Mouse (Mus musculus) ovary, adult 18-20 months (tissue): ENCODE measurements around the gene Lrba.

ENCODE experiments used
- DNase-seq: peaks from one replicate; pipeline ENCODE4 v3.0.0; 2022; ENCODE audit warnings: low spot score, mixed read lengths

The Lrba gene

DNA sequence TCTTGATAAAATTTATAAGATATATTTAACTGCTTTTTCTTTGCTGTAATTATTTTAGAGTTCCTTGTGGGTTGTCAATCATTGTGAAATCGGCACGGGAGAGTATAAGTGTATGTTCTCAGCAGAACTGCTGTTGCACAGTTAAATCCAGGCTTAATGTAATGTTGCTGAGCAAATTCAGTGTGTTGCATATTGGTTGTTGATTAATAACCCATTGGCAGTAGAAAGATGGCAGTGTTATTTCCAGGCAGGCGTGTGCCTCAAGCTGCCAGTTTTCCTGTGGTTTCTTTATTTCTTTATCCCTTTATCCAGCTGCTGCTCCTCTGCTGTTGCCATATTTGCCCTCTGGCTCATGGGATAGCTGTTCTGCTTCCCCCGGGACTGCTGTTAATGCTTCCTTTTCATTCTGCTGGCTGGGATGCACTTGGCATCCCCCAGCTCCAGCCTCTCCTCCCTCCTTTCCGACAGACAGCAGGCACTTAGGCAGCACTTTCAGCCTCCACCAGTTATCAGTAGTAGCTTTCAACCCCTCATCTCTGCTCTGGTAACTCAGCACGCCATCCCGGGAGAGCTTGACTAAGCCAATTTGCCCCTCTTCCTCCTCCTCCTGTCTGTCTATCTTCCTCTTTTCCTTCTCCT is 463.2 kb downstream of the Lrba start:
- no peak for DNase-seq

DNA sequence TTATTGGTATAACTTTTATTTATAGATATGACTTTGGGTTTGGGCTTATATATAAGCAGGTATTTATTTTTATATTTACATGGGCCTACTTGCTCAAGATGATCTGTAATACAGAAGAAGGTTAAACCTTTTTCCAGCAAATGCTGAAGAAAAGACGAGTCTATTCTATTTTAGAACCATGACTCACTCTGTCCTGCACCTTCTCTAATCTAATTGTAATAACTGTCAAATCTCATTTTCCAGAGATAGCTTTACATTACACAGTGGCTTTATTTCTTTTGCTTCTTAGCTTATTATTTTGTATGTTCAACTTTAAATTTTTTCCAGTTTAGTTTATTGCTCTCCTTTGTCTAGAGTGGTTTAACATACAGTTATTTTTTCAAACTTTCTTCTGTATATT is 464.0 kb downstream of the Lrba start:
- DNase-seq: no peak

DNA sequence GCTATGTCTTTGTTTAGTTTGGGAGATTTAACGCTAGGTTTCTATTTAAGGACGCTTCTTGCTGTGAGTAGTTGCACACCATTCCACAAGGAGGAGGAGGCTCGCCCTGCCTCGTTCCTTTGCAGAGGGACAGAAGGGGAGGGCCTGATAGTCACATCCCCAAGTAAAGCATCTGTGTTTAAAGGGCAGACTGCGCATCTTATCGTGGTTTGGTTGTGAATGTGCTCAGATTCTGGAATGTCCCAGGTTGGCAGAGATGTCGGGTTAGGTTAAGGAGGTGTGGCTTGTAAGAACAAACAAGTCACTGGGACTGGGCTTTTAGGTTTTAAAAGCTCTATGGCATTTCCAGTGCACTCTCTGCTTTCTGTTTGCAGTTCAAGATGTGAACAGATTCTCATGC is 464.8 kb downstream of the Lrba start:
- DNase-seq: no peak

DNA sequence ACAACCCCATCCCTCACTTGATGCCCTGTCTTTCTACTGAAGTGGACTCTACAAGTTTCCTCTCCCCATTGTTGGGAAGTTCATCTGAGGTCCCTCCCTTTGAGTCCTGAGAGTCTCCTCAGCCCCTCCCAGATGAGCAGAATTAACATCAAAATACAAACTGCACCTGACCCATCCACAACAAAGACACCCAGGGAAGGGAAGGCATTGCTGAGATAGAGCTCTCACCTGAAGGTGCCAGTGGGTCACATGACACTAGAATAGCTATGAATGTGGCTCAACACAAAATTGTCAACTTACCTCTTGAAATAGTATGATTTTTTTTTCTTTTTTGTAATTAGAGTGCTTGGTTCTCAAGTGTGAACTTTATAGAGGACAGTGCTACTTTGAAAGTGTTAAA is 468.3 kb downstream of the Lrba start:
- DNase-seq: no peak

DNA sequence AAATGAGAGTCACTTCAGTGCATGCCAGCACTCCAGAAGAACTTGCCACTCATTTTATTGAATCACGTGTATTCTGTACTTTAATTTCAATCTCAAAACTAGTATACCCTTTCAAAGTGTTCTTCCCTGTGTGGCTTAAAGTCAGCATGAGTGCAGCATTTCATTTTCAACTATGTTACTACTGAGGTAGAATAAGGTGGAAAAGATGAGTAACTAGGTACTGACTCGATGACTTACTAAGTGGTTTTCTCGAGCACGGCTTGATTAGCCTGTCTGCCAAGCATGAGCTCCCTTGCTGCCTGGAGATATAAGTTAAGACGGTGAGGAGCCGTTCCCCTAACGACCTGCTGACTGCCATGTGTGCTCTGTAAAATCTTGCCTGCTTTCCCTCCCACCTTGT is 469.1 kb downstream of the Lrba start:
- DNase-seq: no peak

DNA sequence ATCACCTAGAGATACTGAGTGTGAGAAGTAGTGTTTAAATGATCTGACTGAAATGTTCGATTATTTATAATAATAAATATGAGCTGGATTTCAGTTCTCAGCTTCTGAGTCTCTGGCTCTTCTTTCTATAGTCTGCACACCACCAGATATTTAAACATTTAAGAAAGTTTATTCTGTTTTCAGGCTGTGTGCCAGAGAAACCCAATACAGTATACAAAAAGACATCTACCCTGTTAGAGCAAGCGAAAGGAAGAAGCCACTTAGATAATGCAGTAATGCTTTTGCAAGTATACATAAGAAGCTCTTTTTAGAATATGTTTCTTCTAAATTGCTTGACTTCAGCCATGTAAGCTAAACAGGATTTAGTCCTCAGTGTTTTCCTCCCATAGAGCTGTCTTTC is 474.5 kb downstream of the Lrba start:
- no peak for DNase-seq

DNA sequence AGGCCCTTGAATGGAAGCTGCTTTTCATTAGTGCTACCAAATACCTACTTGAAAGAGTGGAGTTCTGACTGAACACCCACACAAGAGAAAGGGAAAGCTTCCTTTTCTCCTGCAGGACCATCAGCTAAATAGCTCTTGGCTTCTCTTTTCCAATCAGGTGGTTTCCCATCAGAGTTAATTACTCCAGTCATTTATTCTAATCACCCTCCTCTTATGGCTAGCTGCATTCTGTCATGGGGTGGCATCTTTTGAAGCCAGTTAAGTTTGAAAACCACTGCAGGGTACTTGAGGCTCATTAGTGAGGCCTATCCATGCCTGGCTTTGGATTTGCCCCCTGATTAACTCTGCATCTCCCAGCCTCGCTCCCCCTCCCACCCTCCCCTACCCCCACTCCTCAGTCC is 476.7 kb downstream of the Lrba start:
- DNase-seq: no peak

DNA sequence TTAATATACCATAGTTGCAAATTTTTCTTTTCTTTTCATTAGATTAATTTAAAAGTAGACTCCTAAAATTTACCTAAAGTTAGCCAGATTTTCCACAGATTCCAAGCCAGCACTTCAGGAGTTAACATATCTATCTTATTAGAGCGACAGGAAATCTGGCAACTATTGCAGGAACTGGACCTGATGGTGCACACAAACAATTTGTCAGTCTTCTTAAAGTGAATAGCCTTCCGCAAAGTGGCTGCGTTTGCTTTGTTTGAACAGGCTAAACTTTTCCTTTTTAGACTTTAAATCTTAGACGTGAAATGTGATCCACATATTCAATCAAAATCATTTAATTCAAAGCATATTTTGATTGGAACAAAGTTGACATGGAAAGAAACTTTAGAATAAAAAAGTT is 485.0 kb downstream of the Lrba start:
- DNase-seq: no peak

DNA sequence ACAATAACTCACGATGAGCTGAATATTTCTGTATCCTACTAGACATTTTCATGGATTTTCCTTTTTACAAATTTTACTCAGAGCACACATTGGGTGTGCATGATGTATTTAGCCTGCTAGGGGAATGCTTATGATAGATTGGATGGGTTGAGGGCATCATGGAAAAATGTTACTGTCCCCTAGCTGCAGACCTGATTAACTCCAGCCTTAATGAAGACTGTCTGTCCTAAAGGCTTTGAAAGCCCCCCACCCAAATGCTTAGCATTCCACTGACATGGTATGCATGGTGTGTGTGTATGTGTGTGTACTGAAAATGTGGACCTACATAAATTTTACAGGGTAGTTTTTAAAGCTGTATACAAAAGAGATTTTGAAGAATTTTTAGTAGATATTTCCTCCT is 487.1 kb downstream of the Lrba start:
- no peak for DNase-seq

DNA sequence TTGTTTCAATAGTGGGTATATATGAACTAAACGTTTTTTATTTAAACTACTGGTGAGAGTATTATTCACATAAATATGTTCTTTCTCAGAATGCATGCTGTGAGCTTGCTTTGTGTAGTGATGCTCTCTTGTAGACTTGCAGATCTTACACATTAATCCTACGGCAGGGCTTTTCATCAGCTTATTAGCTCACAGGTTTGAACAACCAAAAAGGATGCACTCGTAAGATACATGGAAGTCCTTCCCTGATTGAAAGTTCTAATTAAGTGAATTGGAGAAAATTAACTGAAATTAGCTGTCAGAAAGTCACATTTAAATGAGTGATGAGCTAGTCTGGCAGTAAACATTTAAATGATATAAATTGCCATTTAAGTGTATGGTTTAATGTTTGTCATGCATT is 488.3 kb downstream of the Lrba start:
- DNase-seq: no peak

DNA sequence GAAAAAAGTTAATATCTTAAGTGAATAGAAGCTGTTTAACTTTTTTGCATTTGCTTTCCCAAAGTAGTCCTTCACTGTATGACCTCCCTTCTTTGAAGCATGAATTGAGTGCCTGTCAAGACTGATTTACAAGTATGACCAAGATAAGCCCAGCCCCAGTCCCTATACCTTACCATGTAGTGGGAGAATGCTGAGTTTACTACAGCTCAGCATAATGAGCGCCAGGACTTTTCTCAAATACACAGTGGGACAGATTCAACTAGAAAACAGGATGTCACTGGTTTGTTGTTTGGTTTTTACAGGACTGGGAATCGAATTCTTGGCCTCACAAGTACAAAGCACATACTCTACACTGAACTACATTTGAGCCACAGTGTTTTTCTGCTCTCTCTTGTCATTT is 490.0 kb downstream of the Lrba start:
- no peak for DNase-seq

DNA sequence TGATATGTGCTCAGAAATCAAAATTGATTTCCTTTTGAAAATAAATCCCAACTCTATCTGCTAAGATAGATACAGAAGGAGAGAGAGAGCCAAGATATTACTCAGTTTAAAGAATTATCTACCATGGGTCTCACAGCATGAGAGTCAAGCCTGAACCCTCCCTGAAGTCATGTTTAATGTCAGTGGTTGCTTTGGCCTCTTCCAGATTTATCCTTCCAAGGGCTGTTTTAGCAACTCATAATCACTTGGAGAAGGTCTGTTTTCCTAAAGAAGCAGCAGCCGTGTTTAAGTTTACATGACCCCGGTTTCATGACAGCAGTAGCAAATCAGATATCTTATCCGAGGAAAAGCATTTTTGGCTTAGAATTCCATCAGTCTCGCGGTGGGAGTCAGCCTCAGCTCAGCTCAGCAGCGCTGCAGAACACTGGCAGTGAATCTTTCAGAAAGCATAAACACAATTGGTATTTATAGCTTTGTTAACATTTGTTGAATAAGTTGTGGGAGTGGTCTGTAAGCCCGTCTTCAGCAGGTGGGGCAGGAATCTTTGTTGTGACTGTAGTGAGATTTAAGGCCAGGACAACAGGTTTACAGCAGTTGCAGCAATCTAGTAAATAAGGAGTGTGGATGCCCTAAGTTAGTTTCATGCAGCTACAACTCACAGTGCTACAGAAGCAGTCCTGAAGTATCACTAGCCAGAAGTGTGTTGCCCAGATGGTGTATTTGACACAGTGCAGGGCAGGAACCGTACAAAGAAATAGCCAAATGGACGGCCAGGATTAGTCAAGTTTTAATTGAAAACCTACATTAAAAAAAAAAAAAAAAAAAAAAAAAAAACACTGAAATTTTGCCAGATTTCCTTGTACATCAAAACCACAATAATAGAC is 499.2 kb downstream of the Lrba start:
- peak; percentile 27 for DNase-seq

DNA sequence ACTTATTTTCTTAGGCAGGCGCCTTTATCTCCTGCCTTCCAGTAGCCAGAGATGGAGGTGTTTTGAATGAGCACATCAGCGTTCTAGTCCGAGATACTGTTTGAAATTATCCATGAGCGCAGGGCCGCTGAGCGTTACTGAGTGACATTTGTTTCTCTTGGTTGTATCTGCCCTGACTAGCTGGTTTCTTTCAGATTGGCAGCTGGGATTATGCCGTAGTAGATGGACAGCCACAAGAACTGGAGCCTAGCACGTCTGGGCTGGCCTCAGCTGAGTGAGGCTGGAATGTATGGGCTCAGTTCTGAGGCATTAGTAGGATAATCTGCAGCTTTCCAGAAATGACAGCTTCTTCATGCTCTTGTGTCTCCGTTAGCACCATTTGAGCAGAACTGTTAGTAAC is 500.6 kb downstream of the Lrba start:
- DNase-seq: no peak

DNA sequence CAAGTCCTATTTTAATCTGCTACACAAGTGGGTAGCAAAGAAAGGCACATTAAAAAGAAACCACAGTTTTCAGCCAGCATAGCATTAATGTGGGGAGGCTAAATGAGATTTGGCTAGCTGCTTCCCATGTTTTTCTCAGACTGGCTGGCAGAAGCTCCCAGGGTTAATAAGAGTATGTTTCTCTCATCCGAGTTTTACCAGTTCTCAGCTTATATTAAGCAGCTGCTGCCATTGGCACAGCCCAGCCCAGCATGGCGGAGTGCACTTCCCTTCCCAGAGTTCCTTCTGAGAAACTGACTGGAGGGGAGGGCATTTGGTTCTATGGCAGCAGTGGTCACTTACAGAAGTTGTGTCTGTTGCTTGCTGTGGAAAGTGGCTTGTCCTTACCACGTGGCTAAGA is 514.4 kb downstream of the Lrba start:
- DNase-seq: no peak

DNA sequence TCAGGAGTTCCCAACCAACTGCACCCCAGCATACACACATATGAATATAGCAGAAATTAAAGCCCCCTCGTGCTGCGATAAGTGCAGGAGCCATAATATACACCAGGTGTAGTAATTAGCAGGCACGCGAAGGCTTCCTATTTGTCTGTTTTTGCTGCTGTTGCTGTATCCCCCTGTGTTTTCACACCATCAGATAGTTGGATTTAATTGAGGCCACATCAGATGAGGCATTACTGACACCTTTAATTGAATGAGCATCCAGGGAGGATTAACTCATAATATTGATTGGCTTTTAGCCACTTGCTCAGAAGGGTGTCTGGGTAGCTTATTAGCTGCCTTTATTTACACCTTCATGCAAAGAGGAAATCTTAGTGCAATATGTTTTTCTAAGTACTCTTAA is 515.3 kb downstream of the Lrba start:
- DNase-seq: no peak

DNA sequence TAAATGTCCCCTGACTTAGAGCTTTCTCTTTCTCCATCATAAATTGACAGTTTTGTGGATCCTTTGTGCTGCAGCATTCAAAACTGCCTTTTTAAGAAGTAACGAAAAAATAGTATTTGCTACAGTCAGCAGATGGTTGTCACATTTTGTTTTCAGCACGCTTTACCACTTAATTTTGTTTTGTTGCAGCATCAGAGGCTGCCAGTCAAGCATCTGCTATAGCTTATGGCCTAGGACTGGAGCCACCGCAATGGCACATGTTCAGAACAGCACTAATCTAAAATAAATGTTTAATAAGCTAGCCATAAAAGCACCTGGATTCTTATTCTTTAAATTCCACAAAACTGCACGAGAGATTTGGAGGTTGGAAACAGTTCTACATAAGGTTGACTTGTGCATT is 520.9 kb downstream of the Lrba start:
- DNase-seq: no peak

DNA sequence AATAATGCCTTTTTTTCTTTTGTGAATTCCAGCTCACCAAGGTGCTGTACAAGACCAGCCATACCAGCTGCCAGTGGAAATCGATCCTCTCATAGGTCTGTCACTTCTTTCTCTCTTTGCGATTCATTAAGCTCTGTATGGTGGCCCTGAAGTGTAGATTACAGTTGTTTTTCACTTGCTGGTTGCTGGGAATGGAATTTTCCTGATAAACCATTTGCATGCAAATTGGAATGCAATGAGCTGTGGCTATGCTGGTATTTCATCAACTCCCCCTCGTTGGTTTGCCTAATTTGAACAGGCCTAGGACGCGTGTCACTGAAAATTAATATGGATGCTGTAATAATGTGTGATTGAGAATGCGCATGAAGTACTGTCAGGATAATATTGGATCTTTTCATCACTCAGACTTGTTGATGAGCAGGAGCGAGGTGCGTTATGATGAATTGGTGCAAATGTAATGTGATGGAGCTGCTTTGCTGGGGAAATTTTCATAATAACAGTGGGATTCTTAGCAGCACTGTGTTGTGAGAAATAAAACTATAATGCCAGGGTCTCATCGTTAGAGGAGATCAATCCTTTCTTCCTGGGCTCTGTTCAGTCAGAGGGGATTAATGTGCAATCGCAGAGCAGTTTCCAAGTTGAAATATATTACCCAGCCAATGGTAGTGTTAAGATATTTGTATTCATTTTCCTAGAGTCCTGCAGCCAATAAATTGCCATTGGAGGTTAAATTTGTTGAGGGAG is 521.5 kb downstream of the Lrba start:
- no peak for DNase-seq

DNA sequence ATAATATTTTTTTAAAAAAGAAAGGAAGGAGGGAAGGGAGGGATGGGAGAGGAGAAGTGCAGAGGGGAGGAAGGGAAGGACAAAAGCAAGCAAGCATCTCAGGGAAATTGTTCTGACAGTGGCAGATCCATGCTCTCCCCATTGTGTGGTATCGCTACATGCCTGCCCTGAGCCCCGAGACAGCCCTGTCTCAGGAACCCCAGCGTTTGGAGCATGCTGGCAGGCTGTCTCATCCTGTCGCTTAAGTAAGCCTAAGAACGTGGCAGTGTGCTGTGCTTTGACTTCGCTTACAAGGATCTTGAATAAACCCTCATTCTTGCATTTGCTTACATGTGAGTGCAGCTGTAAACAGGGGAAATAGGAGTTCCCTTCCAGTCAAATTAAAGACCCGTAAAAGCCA is 526.2 kb downstream of the Lrba start:
- DNase-seq: no peak

DNA sequence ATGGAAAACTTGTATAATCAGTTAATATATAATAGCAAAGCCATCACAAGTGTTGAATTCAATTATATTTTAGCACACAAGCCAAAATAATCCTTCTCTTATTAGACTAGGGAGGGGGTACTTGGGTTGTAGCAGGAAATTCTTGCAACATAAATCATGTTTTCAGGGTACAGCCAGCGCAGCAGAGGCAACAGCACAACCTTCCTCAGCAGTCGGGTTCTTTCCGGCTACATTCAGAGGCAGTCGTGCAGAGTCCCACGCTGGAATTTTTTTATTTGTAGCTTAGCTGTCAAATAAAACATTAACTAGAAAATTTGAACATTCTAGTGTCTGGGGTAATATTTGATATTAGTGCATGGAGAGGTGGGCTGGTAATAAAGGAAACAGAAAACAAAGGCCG is 529.7 kb downstream of the Lrba start:
- DNase-seq: no peak

DNA sequence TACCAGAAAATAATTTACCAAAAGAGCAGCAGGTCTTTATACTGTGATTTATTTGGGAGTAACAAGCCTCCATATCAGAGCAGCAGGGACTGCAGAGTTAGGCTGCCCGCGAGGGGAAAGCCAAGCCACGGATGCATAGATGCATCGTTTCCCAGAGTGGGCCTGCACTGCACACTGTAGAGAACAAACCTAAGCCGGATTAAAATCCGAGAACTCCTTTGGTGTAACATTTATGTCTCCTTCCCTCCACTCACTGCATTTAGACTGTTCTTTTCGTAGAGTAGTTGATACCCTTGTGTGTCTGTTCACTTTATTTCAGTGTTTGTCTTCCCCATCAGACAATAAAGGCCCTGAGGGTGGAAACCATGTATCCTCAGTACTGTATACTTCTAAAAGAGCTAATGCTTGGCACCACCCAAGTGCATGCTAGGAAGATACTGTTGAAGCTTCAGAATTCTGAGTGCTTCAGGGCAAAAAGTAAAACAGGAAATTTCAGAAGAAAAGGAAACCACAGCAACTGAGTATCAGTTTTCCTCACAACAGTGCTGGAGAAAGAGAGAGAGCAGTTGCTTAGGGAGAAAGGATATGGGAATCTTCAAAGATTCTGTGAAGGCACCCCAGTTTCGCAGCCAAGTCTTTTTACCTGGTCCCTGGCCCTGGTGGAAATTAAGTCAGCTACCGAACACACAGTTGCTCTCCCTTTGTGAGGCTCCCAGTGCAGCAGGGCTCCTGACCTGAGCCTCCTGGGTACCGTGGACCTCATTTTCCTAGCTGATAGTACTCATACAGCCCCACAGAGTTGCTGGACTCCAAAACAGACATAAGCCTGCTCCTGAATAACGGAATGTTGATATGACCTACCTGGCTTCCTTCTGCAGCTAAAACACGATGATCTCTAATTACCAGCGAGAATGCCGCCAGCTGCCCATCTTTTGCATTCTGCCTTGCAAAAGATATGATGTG is 530.4 kb downstream of the Lrba start:
- DNase-seq: no peak

DNA sequence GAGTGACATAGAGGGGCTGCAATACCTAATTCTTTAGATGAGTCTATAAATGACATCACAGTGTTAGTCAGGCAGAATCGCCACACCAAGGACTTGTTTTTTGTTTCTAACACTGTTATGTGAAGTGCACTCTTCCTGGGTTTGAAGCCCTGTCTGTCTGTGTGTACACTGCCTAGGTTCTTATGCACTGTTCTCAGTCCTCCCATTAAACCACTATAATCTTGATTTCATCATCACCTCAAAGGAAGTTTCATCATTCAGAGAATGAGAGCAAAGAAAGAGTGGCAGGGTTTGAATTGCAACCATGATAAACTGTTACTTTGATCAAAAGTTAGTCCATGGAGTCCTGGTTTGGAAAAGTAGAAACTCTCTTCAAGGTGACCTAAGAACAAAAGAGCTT is 532.1 kb downstream of the Lrba start:
- DNase-seq: no peak

DNA sequence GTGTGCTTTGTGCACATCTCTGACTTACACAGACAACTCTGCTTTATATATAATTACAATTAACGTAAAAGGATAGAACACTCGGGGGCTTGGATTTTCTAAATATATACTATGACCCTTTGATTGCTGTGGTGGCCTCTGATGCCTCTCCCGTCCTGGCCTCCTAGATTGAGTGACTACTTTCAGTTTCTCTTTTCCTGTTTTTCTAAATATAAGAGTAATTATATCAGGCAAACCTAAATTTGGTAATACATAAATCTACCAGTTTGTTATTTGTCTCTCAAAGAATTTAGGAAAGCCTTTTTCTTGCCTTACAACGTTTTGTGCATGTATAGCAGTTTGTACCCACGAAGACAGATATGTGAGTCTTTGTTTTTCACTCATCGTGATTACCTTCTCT is 534.2 kb downstream of the Lrba start:
- no peak for DNase-seq
